Mouse (Mus musculus): Measurements from ENCODE around the gene Cntd1. TPM values are rescaled to one million over a fixed set of nuclear protein-coding genes. Genes with fewer than 3 reads are reported as not detected.
A peak's percentile ranks its signal among the peaks of the same experiment; 100 is the strongest.
"Not testable (repeated sequence)": the region's sequence is repeated elsewhere in the genome, so short reads cannot be mapped to it uniquely, and the experiment has no call there.

The Cntd1 gene
- polyA plus RNA-seq, 1 experiment, result 0.75 TPM

- Histone ChIP-seq H3K4me3 (ENCODE audit: insufficient read depth, low read depth, low read length) (peak overlapping the region; percentile 97), H3K27ac (replicated peaks; ENCODE audit: low read depth, low read length) (no peak overlapping the region), H3K4me1 (ENCODE audit: control insufficient read depth, insufficient read depth, insufficient read length, low read length) (peaks cover 6% of the 10 kb centered on the region)
Observed at GRCm38 (mm10) chr11:101300881-101301280, 22.1 kb downstream of the Cntd1 start.

GRCm38 (mm10) chr11:101301299-101302003 is 22.6 kb downstream of the Cntd1 start:
- H3K27ac ChIP-seq (replicated peaks; ENCODE audit: low read depth, low read length), result peak overlapping the region; percentile 50; the same call in 1 of the 2 replicates
- peaks cover 6% of the 10 kb centered on the region for H3K4me1 ChIP-seq (ENCODE audit: control insufficient read depth, insufficient read depth, insufficient read length, low read length)
- H3K4me3 ChIP-seq (ENCODE audit: insufficient read depth, low read depth, low read length), result peak overlapping the region; percentile 97

GRCm38 (mm10) chr11:101302004-101302798 is 23.4 kb downstream of the Cntd1 start, which contains the start of gene Becn1:
Becn1 (minus strand) TSS chr11:101302286.
- Histone ChIP-seq H3K27ac (replicated peaks; ENCODE audit: low read depth, low read length) (peak within 1 kb of the TSS; percentile 50; the same call in 1 of the 2 replicates), H3K4me1 (ENCODE audit: control insufficient read depth, insufficient read depth, insufficient read length, low read length) (peaks cover 6% of the 10 kb centered on the region), H3K4me3 (ENCODE audit: insufficient read depth, low read depth, low read length) (peak within 1 kb of the TSS; percentile 97)

- H3K27ac ChIP-seq (replicated peaks; ENCODE audit: low read depth, low read length), result no peak overlapping the region
- H3K4me3 ChIP-seq (ENCODE audit: insufficient read depth, low read depth, low read length), result no peak overlapping the region
- no peaks in the 10 kb centered on the region for H3K4me1 ChIP-seq (ENCODE audit: control insufficient read depth, insufficient read depth, insufficient read length, low read length)
Observed at GRCm38 (mm10) chr11:101307744-101308143, 28.9 kb downstream of the Cntd1 start.

- no peak overlapping the region for H3K27ac ChIP-seq (replicated peaks; ENCODE audit: low read depth, low read length)
- H3K4me1 ChIP-seq (ENCODE audit: control insufficient read depth, insufficient read depth, insufficient read length, low read length), result no peaks in the 10 kb centered on the region
- H3K4me3 ChIP-seq (ENCODE audit: insufficient read depth, low read depth, low read length), result no peak overlapping the region
Observed at GRCm38 (mm10) chr11:101311083-101311482, 32.3 kb downstream of the Cntd1 start.

- no peak overlapping the region for H3K4me3 ChIP-seq (ENCODE audit: insufficient read depth, low read depth, low read length)
- H3K4me1 ChIP-seq (ENCODE audit: control insufficient read depth, insufficient read depth, insufficient read length, low read length), result peaks cover 3% of the 10 kb centered on the region; the same call in 1 of the 2 replicates
- no peak overlapping the region for H3K27ac ChIP-seq (replicated peaks; ENCODE audit: low read depth, low read length)
Observed at GRCm38 (mm10) chr11:101312150-101312549, 33.3 kb downstream of the Cntd1 start.

- Histone ChIP-seq H3K27ac (replicated peaks; ENCODE audit: low read depth, low read length) (no peak overlapping the region), H3K4me1 (ENCODE audit: control insufficient read depth, insufficient read depth, insufficient read length, low read length) (peaks cover 3% of the 10 kb centered on the region; the same call in 1 of the 2 replicates), H3K4me3 (ENCODE audit: insufficient read depth, low read depth, low read length) (no peak overlapping the region)
Observed at GRCm38 (mm10) chr11:101314567-101314966, 35.8 kb downstream of the Cntd1 start.

- Histone ChIP-seq H3K4me1 (ENCODE audit: control insufficient read depth, insufficient read depth, insufficient read length, low read length) (peaks cover 3% of the 10 kb centered on the region; the same call in 1 of the 2 replicates), H3K4me3 (ENCODE audit: insufficient read depth, low read depth, low read length) (peak overlapping the region; percentile 93)
Observed at GRCm38 (mm10) chr11:101315082-101315650, 36.4 kb downstream of the Cntd1 start.

GRCm38 (mm10) chr11:101315665-101316500 is 37.1 kb downstream of the Cntd1 start, which contains the start of gene Psme3:
Psme3 (plus strand) TSS chr11:101316213.
- peak within 1 kb of the TSS; percentile 95 for H3K27ac ChIP-seq (replicated peaks; ENCODE audit: low read depth, low read length)
- H3K4me3 ChIP-seq (ENCODE audit: insufficient read depth, low read depth, low read length), result peak within 1 kb of the TSS; percentile 93

More at GRCm38 (mm10) chr11:101315082-101315650, 36.4 kb downstream of the Cntd1 start:
- peak overlapping the region; percentile 95; the same call in 1 of the 2 replicates for H3K27ac ChIP-seq (replicated peaks; ENCODE audit: low read depth, low read length)

GRCm38 (mm10) chr11:101316501-101316917 is 37.7 kb downstream of the Cntd1 start:
- Histone ChIP-seq H3K4me1 (ENCODE audit: control insufficient read depth, insufficient read depth, insufficient read length, low read length) (peaks cover 3% of the 10 kb centered on the region; the same call in 1 of the 2 replicates), H3K27ac (replicated peaks; ENCODE audit: low read depth, low read length) (peak overlapping the region; percentile 76), H3K4me3 (ENCODE audit: insufficient read depth, low read depth, low read length) (peak overlapping the region; percentile 93)

More at GRCm38 (mm10) chr11:101315665-101316500, 37.1 kb downstream of the Cntd1 start, which contains the start of gene Psme3:
- peaks cover 3% of the 10 kb centered on the region; the same call in 1 of the 2 replicates for H3K4me1 ChIP-seq (ENCODE audit: control insufficient read depth, insufficient read depth, insufficient read length, low read length)

GRCm38 (mm10) chr11:101323609-101324008 is 44.8 kb downstream of the Cntd1 start:
- H3K4me1 ChIP-seq (ENCODE audit: control insufficient read depth, insufficient read depth, insufficient read length, low read length), result no peaks in the 10 kb centered on the region
- no peak overlapping the region for H3K4me3 ChIP-seq (ENCODE audit: insufficient read depth, low read depth, low read length)
- H3K27ac ChIP-seq (replicated peaks; ENCODE audit: low read depth, low read length), result no peak overlapping the region

GRCm38 (mm10) chr11:101324763-101325162 is 46.0 kb downstream of the Cntd1 start, which contains the start of gene Aoc2:
Aoc2 (plus strand) TSS chr11:101325063.
- Histone ChIP-seq H3K4me1 (ENCODE audit: control insufficient read depth, insufficient read depth, insufficient read length, low read length) (peaks cover 3% of the 10 kb centered on the region), H3K4me3 (ENCODE audit: insufficient read depth, low read depth, low read length) (no peak within 1 kb of the TSS), H3K27ac (replicated peaks; ENCODE audit: low read depth, low read length) (no peak within 1 kb of the TSS)

GRCm38 (mm10) chr11:101325201-101325600 is 46.4 kb downstream of the Cntd1 start:
- H3K4me1 ChIP-seq (ENCODE audit: control insufficient read depth, insufficient read depth, insufficient read length, low read length); H3K4me3 ChIP-seq (ENCODE audit: insufficient read depth, low read depth, low read length): not testable (repeated sequence)

GRCm38 (mm10) chr11:101326147-101326546 is 47.3 kb downstream of the Cntd1 start:
- Histone ChIP-seq H3K27ac (replicated peaks; ENCODE audit: low read depth, low read length) (no peak overlapping the region), H3K4me1 (ENCODE audit: control insufficient read depth, insufficient read depth, insufficient read length, low read length) (peaks cover 3% of the 10 kb centered on the region), H3K4me3 (ENCODE audit: insufficient read depth, low read depth, low read length) (no peak overlapping the region)

More at GRCm38 (mm10) chr11:101325201-101325600, 46.4 kb downstream of the Cntd1 start:
- not testable (repeated sequence) for H3K27ac ChIP-seq (replicated peaks; ENCODE audit: low read depth, low read length)

All from brown adipose tissue, adult 24 weeks (tissue).